Mouse (Mus musculus) liver, embryonic 16.5 days (tissue): ENCODE measurements around the gene Galk2. TPM values are rescaled to one million over a fixed set of nuclear protein-coding genes. Genes with fewer than 3 reads are reported as not detected.
A peak's percentile ranks its signal among the peaks of the same experiment; 100 is the strongest.

ENCODE experiments used
- ATAC-seq: fragments of 200-750 bp; cut with Nextera tagmentation; 2 replicates; pipeline ENCODE4 v1.8.0; 2017; ENCODE audit warnings: low read depth, mild to moderate bottlenecking, moderate number of reproducible peaks, moderate library complexity
- H3K27ac ChIP-seq: fragments of 300-500 bp; sonication (generic); 2 replicates; pipeline ENCODE4 v1.5.1; 2014; ENCODE audit warnings: mild to moderate bottlenecking, low read length
- H3K27me3 ChIP-seq: fragments of 300-500 bp; sonication (generic); 2 replicates; pipeline ENCODE4 v1.6.1; 2014; ENCODE audit warnings: low read depth, low read length, mixed read lengths; ENCODE audit not compliant: control insufficient read depth, insufficient read depth
- H3K36me3 ChIP-seq: fragments of 300-500 bp; sonication (generic); 2 replicates; pipeline ENCODE4 v1.6.1; 2014; ENCODE audit warnings: mild to moderate bottlenecking; ENCODE audit not compliant: control insufficient read depth, insufficient read depth
- H3K4me1 ChIP-seq: fragments of 300-500 bp; sonication (generic); 2 replicates; pipeline ENCODE4 v1.6.1; 2014; ENCODE audit warnings: low read depth, low read length, mixed read lengths; ENCODE audit not compliant: control insufficient read depth
- H3K4me2 ChIP-seq: fragments of 300-500 bp; sonication (generic); 2 replicates; pipeline ENCODE4 v1.6.1; 2014; ENCODE audit warnings: low read depth, low read length, mixed read lengths
- H3K4me3 ChIP-seq: fragments of 300-500 bp; sonication (generic); 2 replicates; pipeline ENCODE4 v1.5.1; 2014; ENCODE audit warnings: low read depth, mild to moderate bottlenecking, low read length
- H3K9ac ChIP-seq: fragments of 300-500 bp; sonication (generic); 2 replicates; pipeline ENCODE4 v1.6.1; 2014; ENCODE audit warnings: low read depth, low read length
- H3K9me3 ChIP-seq: fragments of 300-500 bp; sonication (generic); replicated peaks from 2 replicates; pipeline ENCODE4 v1.6.1; 2016; ENCODE audit warnings: low read length; ENCODE audit not compliant: control insufficient read depth
- WGBS: fragments of 180-500 bp; shearing (Covaris S2); extraction: QIAGEN DNeasy Blood & Tissue Kit; methylation state at CpG from one replicate; pipeline ENCODE4 v1.1.7; 2014; ENCODE audit not compliant: insufficient replicate concordance; 5-methylcytosine and 5-hydroxymethylcytosine counted together
- polyA plus RNA-seq: library from polyadenylated mRNA; unstranded; fragments of >200 nt; fragmentation: Nextera tagmentation; extraction: Ambion mirVana; gene quantifications from 2 replicates; pipeline ENCODE4 v1.2.1, GENCODE M21; 2015

Gene Galk2
- polyA plus RNA-seq, 1 experiment from 2014 or later, result 9.4 TPM

DNA sequence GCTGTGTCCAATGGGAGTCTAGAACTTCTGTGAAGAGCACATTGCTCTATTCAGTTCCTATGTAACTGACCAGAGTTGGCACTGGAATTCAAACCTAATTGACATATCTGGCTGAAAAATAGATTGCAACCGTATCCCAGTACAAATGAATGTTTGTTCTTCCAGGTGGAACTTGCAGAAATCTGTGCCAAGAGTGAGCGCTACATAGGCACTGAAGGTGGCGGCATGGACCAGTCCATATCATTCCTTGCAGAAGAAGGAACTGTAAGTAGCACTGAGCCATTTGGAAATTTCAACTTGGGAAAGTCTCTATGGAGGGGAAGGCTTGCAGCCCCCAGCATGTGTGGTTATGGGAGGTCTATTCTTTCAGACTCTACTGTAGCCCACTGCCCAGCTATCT lies 70.5 kb downstream of the Galk2 start:
- H3K9me3 ChIP-seq, result no peaks in the 10 kb centered on the region
- no peaks in the 10 kb centered on the region for H3K4me1 ChIP-seq
- ATAC-seq, result no peak
- WGBS, result 80% methylated on average over 3 of the region's 3 CpGs
- H3K27ac ChIP-seq, result no peak overlapping the region
- H3K36me3 ChIP-seq, result no peaks in the 10 kb centered on the region
- no peaks in the 10 kb centered on the region for H3K27me3 ChIP-seq
- H3K4me3 ChIP-seq, result no peak overlapping the region
- no peak overlapping the region for H3K4me2 ChIP-seq
- no peak overlapping the region for H3K9ac ChIP-seq

DNA sequence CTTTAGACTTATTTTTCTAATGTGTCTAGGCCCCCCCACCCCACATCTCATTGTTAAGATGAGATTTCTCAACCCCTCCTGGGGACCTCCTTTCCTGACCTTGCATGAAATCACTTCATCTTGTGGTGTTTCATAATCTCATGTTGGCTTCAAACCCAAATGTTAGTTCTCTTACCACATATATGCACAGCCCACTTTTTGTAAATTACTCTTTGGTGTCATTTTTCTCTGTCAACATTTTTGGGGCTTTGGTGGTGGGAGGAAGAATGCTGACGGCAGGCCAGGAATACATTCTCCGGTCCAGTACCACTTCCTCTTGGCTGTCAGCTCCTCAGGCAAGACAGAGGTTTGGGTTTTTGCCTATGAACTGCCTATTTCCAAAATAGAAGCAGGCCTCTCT lies 71.0 kb downstream of the Galk2 start:
- Histone ChIP-seq H3K27me3 (no peaks in the 10 kb centered on the region), H3K4me3 (no peak overlapping the region), H3K9me3 (no peaks in the 10 kb centered on the region), H3K4me1 (no peaks in the 10 kb centered on the region), H3K27ac (no peak overlapping the region), H3K9ac (no peak overlapping the region), H3K36me3 (no peaks in the 10 kb centered on the region), H3K4me2 (no peak overlapping the region)
- WGBS, result 47% methylated on average over 2 of the region's 2 CpGs
- no peak for ATAC-seq

DNA sequence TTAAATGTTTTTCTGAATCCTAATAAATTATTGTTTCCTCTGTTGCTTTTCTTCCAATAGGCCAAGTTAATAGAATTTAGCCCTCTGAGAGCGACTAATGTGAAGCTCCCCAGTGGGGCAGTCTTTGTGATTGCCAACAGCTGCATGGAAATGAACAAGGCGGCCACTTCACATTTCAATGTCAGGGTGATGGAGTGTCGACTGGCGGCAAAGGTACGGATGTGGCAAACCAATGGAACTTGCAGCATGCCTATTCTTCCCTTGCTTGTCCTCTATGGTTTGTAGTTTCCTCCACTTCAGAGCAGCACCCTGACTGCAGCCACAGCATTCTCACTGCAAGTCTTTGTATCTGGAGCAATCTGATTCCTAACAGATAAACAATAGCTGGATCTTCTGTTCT lies 72.3 kb downstream of the Galk2 start:
- H3K4me1 ChIP-seq, result no peaks in the 10 kb centered on the region
- H3K4me2 ChIP-seq, result no peak overlapping the region
- no peak for ATAC-seq
- no peaks in the 10 kb centered on the region for H3K9me3 ChIP-seq
- 77% methylated on average over 5 of the region's 5 CpGs for WGBS
- H3K4me3 ChIP-seq, result no peak overlapping the region
- no peaks in the 10 kb centered on the region for H3K27me3 ChIP-seq
- H3K36me3 ChIP-seq, result no peaks in the 10 kb centered on the region
- no peak overlapping the region for H3K9ac ChIP-seq
- no peak overlapping the region for H3K27ac ChIP-seq

DNA sequence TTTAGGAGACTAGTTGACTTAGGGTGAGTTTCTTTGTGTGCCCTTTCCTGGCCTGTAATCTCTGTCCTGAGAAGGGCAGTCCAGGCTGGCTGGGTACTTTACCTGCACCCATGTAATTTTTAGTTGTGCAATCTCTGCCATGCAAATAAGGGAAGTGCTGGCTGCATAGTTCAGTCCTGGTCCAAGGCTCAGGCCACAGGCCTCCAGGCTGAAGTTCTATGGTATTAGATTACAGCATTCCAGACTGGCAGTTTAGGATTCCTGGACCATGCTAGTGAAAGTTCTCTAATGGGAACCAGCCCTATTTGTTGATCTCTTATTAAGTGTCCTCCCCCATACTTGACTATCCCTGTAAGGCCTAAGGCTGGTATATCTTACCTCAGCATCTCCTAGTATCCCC lies 73.8 kb downstream of the Galk2 start:
- ATAC-seq, result peak; percentile 55; the same call in 1 of the 2 replicates
- no peak overlapping the region for H3K4me2 ChIP-seq
- H3K9me3 ChIP-seq, result no peaks in the 10 kb centered on the region
- no peak overlapping the region for H3K27ac ChIP-seq
- no peaks in the 10 kb centered on the region for H3K27me3 ChIP-seq
- H3K36me3 ChIP-seq, result no peaks in the 10 kb centered on the region
- no peaks in the 10 kb centered on the region for H3K4me1 ChIP-seq
- H3K9ac ChIP-seq, result no peak overlapping the region
- H3K4me3 ChIP-seq, result no peak overlapping the region

DNA sequence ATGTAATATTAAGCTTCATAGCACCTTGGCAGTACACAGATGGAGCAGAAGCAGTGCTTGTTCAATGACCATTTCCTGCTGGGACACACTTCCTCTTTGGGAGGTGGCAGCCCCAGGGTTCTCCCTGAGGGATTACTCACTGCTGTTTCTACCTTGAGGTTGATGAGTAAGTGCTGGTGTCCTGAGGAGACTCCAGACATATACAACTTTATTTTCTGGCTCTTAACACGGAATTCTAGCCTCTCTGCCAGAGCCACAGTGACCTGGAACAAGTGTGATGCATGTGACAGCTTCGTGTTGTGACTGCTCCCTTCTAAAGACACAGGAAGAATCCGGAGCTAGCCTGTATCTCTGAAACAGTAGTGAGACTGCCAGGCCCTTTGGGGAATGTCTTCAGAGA lies 75.1 kb downstream of the Galk2 start:
- Histone ChIP-seq H3K36me3 (no peaks in the 10 kb centered on the region), H3K9me3 (no peaks in the 10 kb centered on the region), H3K27me3 (no peaks in the 10 kb centered on the region), H3K9ac (no peak overlapping the region), H3K4me3 (no peak overlapping the region), H3K4me2 (no peak overlapping the region), H3K27ac (no peak overlapping the region), H3K4me1 (no peaks in the 10 kb centered on the region)
- no peak for ATAC-seq
- WGBS, result 56% methylated on average over 3 of the region's 3 CpGs

DNA sequence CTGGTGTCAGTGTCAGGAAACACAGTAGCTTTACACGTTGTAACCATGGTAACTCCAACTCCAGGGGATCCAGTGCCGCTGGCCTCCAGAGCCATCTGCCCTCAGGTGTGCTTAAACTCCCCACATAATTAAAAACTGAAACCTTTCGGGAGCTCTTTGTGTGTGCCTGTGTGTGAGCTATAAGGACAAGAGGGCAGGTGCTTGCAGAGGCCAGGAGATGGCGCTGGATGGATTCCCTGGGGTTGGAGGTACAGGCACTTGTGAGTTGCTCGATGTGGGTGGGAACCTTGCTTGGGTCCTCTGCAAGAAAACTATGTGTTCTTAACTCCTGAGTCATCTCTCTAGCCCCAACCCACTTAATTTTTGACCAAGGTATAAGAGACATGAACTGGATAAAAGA lies 77.5 kb downstream of the Galk2 start:
- Histone ChIP-seq H3K4me2 (no peak overlapping the region), H3K4me3 (no peak overlapping the region), H3K9ac (no peak overlapping the region), H3K4me1 (no peaks in the 10 kb centered on the region), H3K27ac (no peak overlapping the region), H3K27me3 (no peaks in the 10 kb centered on the region), H3K36me3 (no peaks in the 10 kb centered on the region), H3K9me3 (no peaks in the 10 kb centered on the region)
- 58% methylated on average over 5 of the region's 5 CpGs for WGBS
- no peak for ATAC-seq

DNA sequence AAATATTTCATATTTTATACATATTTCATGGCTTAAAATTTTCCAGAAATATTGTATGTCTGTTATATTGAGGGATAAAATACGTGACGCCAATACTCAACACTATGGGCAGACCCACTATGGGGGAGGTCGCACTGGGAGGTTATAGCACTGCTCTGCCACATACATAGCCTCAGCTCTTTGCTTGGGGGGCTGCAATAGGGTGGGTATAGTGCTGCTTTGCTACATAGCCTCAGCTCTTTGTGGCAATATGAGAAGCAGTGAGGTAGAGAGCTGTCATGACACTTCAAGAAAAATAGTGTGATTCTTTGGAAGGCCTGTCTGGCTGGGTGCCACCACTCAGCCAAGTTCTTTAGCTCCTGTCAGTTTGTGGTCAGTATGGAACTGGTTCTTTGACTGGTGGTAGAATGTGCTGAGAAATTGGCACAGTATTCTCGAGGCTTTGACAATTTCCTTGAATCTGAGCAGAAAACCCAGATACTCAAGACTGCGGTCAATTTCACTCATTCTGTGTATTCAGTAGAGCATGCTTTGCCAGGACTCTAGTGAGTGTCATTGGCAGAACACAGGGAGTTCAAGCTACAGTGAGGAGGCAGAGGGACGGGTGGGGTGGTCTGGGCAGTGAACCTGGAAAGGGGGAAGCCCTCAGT lies 80.2 kb downstream of the Galk2 start:
- Histone ChIP-seq H3K9me3 (no peaks in the 10 kb centered on the region), H3K4me1 (no peaks in the 10 kb centered on the region), H3K9ac (no peak overlapping the region), H3K27ac (no peak overlapping the region), H3K4me2 (no peak overlapping the region), H3K36me3 (no peaks in the 10 kb centered on the region), H3K4me3 (no peak overlapping the region), H3K27me3 (no peaks in the 10 kb centered on the region)
- no peak for ATAC-seq
- 63% methylated on average over 6 of the region's 6 CpGs for WGBS

DNA sequence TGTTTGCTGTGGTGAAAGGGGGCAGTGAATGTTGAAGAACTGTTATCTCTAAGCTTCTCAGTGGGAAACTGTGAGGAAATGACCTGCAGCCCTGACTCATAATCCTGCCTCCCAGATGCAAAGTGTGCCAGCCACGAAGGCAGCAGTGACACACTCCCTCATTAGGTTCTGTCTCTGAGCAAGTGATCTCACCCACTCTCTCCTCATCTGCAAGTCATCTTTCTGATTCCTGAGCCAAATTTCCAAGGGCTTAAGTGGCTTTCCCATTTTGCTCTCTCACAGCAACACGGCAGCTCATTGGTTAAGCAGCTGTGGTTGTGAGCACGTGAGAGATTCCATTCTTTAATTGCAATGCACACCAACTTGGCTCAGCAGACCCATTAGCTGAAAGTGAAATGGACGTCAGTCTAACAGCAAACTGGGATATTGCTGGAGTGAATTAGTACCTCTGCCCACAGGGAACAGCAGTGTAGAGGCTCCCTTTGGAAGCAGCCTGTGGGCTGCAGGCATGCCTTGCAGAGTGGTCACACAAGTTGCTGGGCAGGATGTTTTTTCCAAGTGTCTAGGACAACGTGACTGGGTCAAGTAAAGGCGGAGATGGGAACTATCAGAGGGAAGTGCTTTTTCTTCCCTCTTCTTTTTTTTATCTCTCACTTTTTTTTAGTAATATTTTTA lies 82.3 kb downstream of the Galk2 start:
- no peaks in the 10 kb centered on the region for H3K9me3 ChIP-seq
- H3K9ac ChIP-seq, result no peak overlapping the region
- H3K4me3 ChIP-seq, result no peak overlapping the region
- H3K4me2 ChIP-seq, result no peak overlapping the region
- H3K27ac ChIP-seq, result no peak overlapping the region
- no peaks in the 10 kb centered on the region for H3K27me3 ChIP-seq
- 62% methylated on average over 6 of the region's 6 CpGs for WGBS
- no peaks in the 10 kb centered on the region for H3K36me3 ChIP-seq
- no peaks in the 10 kb centered on the region for H3K4me1 ChIP-seq
- no peak for ATAC-seq

DNA sequence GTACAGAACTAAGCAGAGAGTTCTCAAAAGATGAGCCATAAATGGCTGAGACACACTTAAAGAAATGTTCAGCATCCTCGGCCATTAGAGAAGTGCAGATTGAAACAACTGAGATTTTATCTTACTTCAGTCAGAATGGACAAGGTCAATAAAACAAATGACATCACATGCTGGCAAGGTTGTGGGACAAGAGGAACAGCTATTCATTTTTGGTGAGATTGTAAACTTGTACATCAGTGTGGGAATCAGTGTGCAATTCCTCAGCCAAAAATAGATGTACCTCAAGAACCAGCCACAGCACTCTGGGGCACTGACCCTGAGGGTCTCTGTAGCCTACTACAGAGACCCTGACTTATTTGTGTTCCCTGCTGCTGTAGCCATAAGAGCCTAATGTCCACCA lies 84.4 kb downstream of the Galk2 start:
- Histone ChIP-seq H3K4me3 (no peak overlapping the region), H3K9me3 (no peaks in the 10 kb centered on the region), H3K36me3 (no peaks in the 10 kb centered on the region), H3K4me2 (no peak overlapping the region), H3K4me1 (no peaks in the 10 kb centered on the region), H3K9ac (no peak overlapping the region), H3K27ac (no peak overlapping the region), H3K27me3 (no peaks in the 10 kb centered on the region)
- no peak for ATAC-seq
- WGBS, result 48% methylated on average over 1 of the region's 1 CpGs
